Mouse (Mus musculus) liver (tissue): ENCODE results near the gene Ank.

Source experiments
- DNase-seq: peaks from one replicate; pipeline ENCODE4 v3.0.0-alpha.2; 2020; ENCODE audit warnings: mixed read lengths

Gene Ank

GRCm38 (mm10) chr15:27539745-27540144 is 73.3 kb downstream of the Ank start:
- no peak for DNase-seq

- no peak for DNase-seq
Observed at GRCm38 (mm10) chr15:27545203-27545602, 78.7 kb downstream of the Ank start.

- no peak for DNase-seq
Observed at GRCm38 (mm10) chr15:27548110-27548509, 81.6 kb downstream of the Ank start.

- no peak for DNase-seq
Observed at GRCm38 (mm10) chr15:27549071-27549470, 82.6 kb downstream of the Ank start.

- no peak for DNase-seq
Observed at GRCm38 (mm10) chr15:27549878-27550277, 83.4 kb downstream of the Ank start.

- no peak for DNase-seq
Observed at GRCm38 (mm10) chr15:27550358-27550992, 84.0 kb downstream of the Ank start.

GRCm38 (mm10) chr15:27551117-27552114 is 84.9 kb downstream of the Ank start:
- DNase-seq: no peak

GRCm38 (mm10) chr15:27552129-27552700 is 85.7 kb downstream of the Ank start:
- DNase-seq: no peak

GRCm38 (mm10) chr15:27553554-27553953 is 87.1 kb downstream of the Ank start:
- DNase-seq: no peak

GRCm38 (mm10) chr15:27558456-27559147 is 92.1 kb downstream of the Ank start:
- no peak for DNase-seq

- no peak for DNase-seq
Observed at GRCm38 (mm10) chr15:27560315-27560714, 93.8 kb downstream of the Ank start.

- no peak for DNase-seq
Observed at GRCm38 (mm10) chr15:27564106-27565100, 97.9 kb downstream of the Ank start.

- DNase-seq: no peak
Observed at GRCm38 (mm10) chr15:27565626-27566185, 99.2 kb downstream of the Ank start.

- DNase-seq: no peak
Observed at GRCm38 (mm10) chr15:27567356-27567755, 100.9 kb downstream of the Ank start.

- DNase-seq: no peak
Observed at GRCm38 (mm10) chr15:27568371-27568770, 101.9 kb downstream of the Ank start.

GRCm38 (mm10) chr15:27569924-27570323 is 103.4 kb downstream of the Ank start:
- no peak for DNase-seq

- DNase-seq: no peak
Observed at GRCm38 (mm10) chr15:27570385-27570784, 103.9 kb downstream of the Ank start.

- DNase-seq: no peak
Observed at GRCm38 (mm10) chr15:27571179-27571578, 104.7 kb downstream of the Ank start.

- no peak for DNase-seq
Observed at GRCm38 (mm10) chr15:27574992-27575781, 108.7 kb downstream of the Ank start.

- no peak for DNase-seq
Observed at GRCm38 (mm10) chr15:27575932-27576331, 109.5 kb downstream of the Ank start.
